Mouse (Mus musculus): ENCODE results near the gene Il3.

GRCm38 (mm10) chr11:54244465-54244864 lies 22.6 kb downstream of the Il3 start:
- TF ChIP-seq CTCF (IDR thresholded peaks at IDR 0.05; ENCODE audit: low read depth) = no peak
- no peak for TF ChIP-seq EP300 (IDR thresholded peaks at IDR 0.05; ENCODE audit: low read depth)

Measured in liver, embryonic 14.5 days (tissue).